Mouse (Mus musculus) stomach, postnatal 0 days (tissue): ENCODE data around the gene Tnip2.

Experiments
- CTCF ChIP-seq: IDR thresholded peaks from 2 replicates; pipeline ENCODE4 v1.5.1; 2016; ENCODE audit warnings: antibody characterized with exemption, low read depth, mild to moderate bottlenecking, moderate library complexity
- EP300 ChIP-seq: optimal IDR thresholded peaks from 2 replicates; pipeline ENCODE3; 2016; ENCODE audit warnings: antibody characterized with exemption

DNA sequence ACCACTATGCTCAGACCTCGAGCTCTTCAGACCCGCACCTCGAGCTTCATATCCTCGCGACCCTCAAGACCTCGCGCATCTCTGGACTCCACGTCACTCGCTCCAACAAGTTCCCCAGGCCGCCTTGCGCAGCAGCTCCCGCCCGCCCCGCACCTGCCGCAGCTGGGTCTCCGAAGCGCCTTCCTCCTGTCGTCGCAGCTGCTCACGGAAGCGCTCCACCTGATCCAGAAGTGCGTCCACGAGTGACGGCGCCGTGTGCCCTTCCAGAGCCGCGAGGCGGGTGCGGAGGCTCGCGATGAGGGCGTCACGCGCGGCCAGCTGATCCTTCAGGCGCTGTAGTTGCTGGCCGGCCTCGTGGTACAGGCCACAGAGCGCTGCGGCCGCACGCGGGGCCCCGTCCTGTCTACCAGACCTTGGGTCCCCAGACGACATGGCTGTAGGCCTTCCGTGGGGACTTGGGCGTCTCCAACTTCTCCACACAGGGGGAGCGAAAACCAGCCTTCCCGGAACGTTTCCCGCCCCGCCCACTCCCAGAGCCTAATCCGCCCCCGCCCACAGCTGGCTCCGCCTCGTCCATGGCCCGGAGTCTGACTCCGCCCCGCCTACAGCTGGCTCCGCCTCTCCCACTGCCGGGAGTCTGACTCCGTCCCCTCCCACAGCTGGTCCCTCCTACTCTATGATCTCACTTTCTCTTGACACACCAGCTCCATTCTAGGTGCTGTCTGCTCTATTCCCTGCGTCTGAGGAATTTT lies at the start of gene Tnip2:
- TF ChIP-seq EP300 (no peak), CTCF (no peak)
